Mouse (Mus musculus): ENCODE results near the gene Cacna2d4.

The Cacna2d4 gene

GRCm38 (mm10) chr6:119220297-119220696, 16.0 kb upstream of the Cacna2d4 start:
- DNase-seq (ENCODE audit: low read depth) = peak; percentile 78

- DNase-seq (ENCODE audit: low read depth) = no peak
Measured at GRCm38 (mm10) chr6:119224451-119225195, 11.7 kb upstream of the Cacna2d4 start.

GRCm38 (mm10) chr6:119225226-119225625, 11.1 kb upstream of the Cacna2d4 start:
- no peak for DNase-seq (ENCODE audit: low read depth)

- no peak for DNase-seq (ENCODE audit: low read depth)
Measured at GRCm38 (mm10) chr6:119225731-119226130, 10.6 kb upstream of the Cacna2d4 start.

GRCm38 (mm10) chr6:119227001-119227400, 9.3 kb upstream of the Cacna2d4 start:
- no peak for DNase-seq (ENCODE audit: low read depth)

GRCm38 (mm10) chr6:119228861-119229603, 7.3 kb upstream of the Cacna2d4 start:
- DNase-seq (ENCODE audit: low read depth) = no peak

- no peak for DNase-seq (ENCODE audit: low read depth)
Measured at GRCm38 (mm10) chr6:119233066-119233465, 3.3 kb upstream of the Cacna2d4 start.

- DNase-seq (ENCODE audit: low read depth) = no peak
Measured at GRCm38 (mm10) chr6:119235441-119235840, 885 bp upstream of the Cacna2d4 start.

- DNase-seq (ENCODE audit: low read depth) = no peak
Measured at GRCm38 (mm10) chr6:119237427-119237989, 1.2 kb downstream of the Cacna2d4 start.

GRCm38 (mm10) chr6:119239341-119240005, 3.1 kb downstream of the Cacna2d4 start:
- no peak for DNase-seq (ENCODE audit: low read depth)

- DNase-seq (ENCODE audit: low read depth) = no peak
Measured at GRCm38 (mm10) chr6:119240256-119240655, 3.9 kb downstream of the Cacna2d4 start.

GRCm38 (mm10) chr6:119240871-119241705, 4.8 kb downstream of the Cacna2d4 start:
- no peak for DNase-seq (ENCODE audit: low read depth)

- DNase-seq (ENCODE audit: low read depth) = no peak
Measured at GRCm38 (mm10) chr6:119246082-119246481, 9.8 kb downstream of the Cacna2d4 start.

GRCm38 (mm10) chr6:119248578-119248977, 12.3 kb downstream of the Cacna2d4 start:
- DNase-seq (ENCODE audit: low read depth) = no peak

GRCm38 (mm10) chr6:119249726-119250125, 13.4 kb downstream of the Cacna2d4 start:
- DNase-seq (ENCODE audit: low read depth) = no peak

GRCm38 (mm10) chr6:119251704-119252103, 15.4 kb downstream of the Cacna2d4 start:
- DNase-seq (ENCODE audit: low read depth) = no peak

GRCm38 (mm10) chr6:119276713-119277112, 40.4 kb downstream of the Cacna2d4 start:
- no peak for DNase-seq (ENCODE audit: low read depth)

- DNase-seq (ENCODE audit: low read depth) = no peak
Measured at GRCm38 (mm10) chr6:119280761-119281160, 44.4 kb downstream of the Cacna2d4 start.

- DNase-seq (ENCODE audit: low read depth) = no peak
Measured at GRCm38 (mm10) chr6:119301310-119301709, 65.0 kb downstream of the Cacna2d4 start.

GRCm38 (mm10) chr6:119303331-119303730, 67.0 kb downstream of the Cacna2d4 start:
- no peak for DNase-seq (ENCODE audit: low read depth)

- no peak for DNase-seq (ENCODE audit: low read depth)
Measured at GRCm38 (mm10) chr6:119307867-119308413, 71.6 kb downstream of the Cacna2d4 start.

Data from naive thymus-derived CD4-positive, alpha-beta T cell, adult 2 months (primary cell).